In genomic region chr3:26332400-26333238, GRCm38 (mm10) we compare ENCODE assay signal across 8 mouse cellular contexts. TPM values are rescaled to one million over a fixed set of nuclear protein-coding genes. Genes with fewer than 3 reads are reported as not detected.
DNase-seq lines count a peak whose midpoint lies in the region; ATAC-seq and TF ChIP-seq lines count a peak whose summit lies in the region.

Gene Nlgn1, minus strand, starts transcription at chr3:26332460.

- TF ChIP-seq POLR2A in olfactory bulb, adult 2 months (IDR thresholded peaks at IDR 0.05; ENCODE audit: insufficient read depth, low read depth, low read length): no peak

- H3K9ac ChIP-seq in liver, embryonic 11.5 days (ENCODE audit: low read depth, low read length): no peak within 1 kb of the TSS
- H3K9ac ChIP-seq in forebrain, embryonic 15.5 days (replicated peaks): peak within 1 kb of the TSS; percentile 84

- H3K9me3 ChIP-seq in liver, embryonic 11.5 days (ENCODE audit: control insufficient read depth, low read length): no peaks in the 10 kb centered on the region
- no peaks in the 10 kb centered on the region for H3K9me3 ChIP-seq in forebrain, embryonic 15.5 days

- DNase-seq in liver, embryonic 11.5 days (ENCODE audit: low spot score): no peak
- no peak for DNase-seq in liver
- peak; percentile 17 to 21 for DNase-seq in left cerebral cortex, postnatal 36 days (ENCODE audit: low spot score in 2 of 2)
- DNase-seq in ovary, adult 18-20 months (ENCODE audit: low spot score): no peak
- DNase-seq in right cerebral cortex, postnatal 36 days (ENCODE audit: low spot score in 2 of 2): no peak
- no peak for DNase-seq in spleen, postnatal 10 days (ENCODE audit: low spot score in 2 of 2)

- H3K36me3 ChIP-seq in liver, embryonic 11.5 days (ENCODE audit: control insufficient read depth, insufficient read depth, low read length): no peaks in the 10 kb centered on the region
- no peaks in the 10 kb centered on the region for H3K36me3 ChIP-seq in forebrain, embryonic 15.5 days

- H3K4me3 ChIP-seq in liver, embryonic 11.5 days (ENCODE audit: low read depth, low read length): peak within 1 kb of the TSS; percentile 48
- peak within 1 kb of the TSS; percentile 68 for H3K4me3 ChIP-seq in forebrain, embryonic 15.5 days
- peak within 1 kb of the TSS; percentile 57 for H3K4me3 ChIP-seq in olfactory bulb, adult 2 months (ENCODE audit: insufficient read depth, low read depth, low read length)

- no peak within 1 kb of the TSS for H3K27ac ChIP-seq in liver, embryonic 11.5 days (ENCODE audit: low read depth, low read length)
- peak within 1 kb of the TSS; percentile 84 for H3K27ac ChIP-seq in forebrain, embryonic 15.5 days (replicated peaks)
- H3K27ac ChIP-seq in olfactory bulb, adult 2 months (ENCODE audit: insufficient read depth, low read depth, low read length): peak within 1 kb of the TSS; percentile 67

- TF ChIP-seq CTCF in olfactory bulb, adult 2 months (IDR thresholded peaks at IDR 0.05; ENCODE audit: insufficient read depth, low read depth, low read length): no peak

- ATAC-seq in liver, embryonic 11.5 days (replicated peaks; ENCODE audit: low FRiP score): no peak
- 0 out of 2 replicates have a peak, but pooled peaks have one; percentile 6 for ATAC-seq in forebrain, embryonic 15.5 days (replicated peaks)

- intact Hi-C loops in left cerebral cortex, postnatal 36 days (cut with DNase I): loop anchor here (5.0 to 10.0 kb wide), 3 partner anchors 180 to 502 kb away; no protein-coding TSS in a partner anchor

- H3K4me2 ChIP-seq in liver, embryonic 11.5 days: peak within 1 kb of the TSS; percentile 66
- peak within 1 kb of the TSS; percentile 81 for H3K4me2 ChIP-seq in forebrain, embryonic 15.5 days (replicated peaks)

- no peaks in the 10 kb centered on the region for H3K4me1 ChIP-seq in liver, embryonic 11.5 days (replicated peaks; ENCODE audit: control insufficient read depth, insufficient read depth, low read length)
- peaks cover 14% of the 10 kb centered on the region for H3K4me1 ChIP-seq in forebrain, embryonic 15.5 days
- H3K4me1 ChIP-seq in olfactory bulb, adult 2 months (ENCODE audit: control insufficient read depth, insufficient read depth, low read length): 0 out of 2 replicates have a peak, but pooled peaks cover 3% of the 10 kb centered on the region

- 4% methylated on average over 14 of the region's 14 CpGs for WGBS in liver, embryonic 11.5 days
- under 1% methylated on average over 14 of the region's 14 CpGs for WGBS in forebrain, embryonic 15.5 days
- WGBS in olfactory bulb, adult 2 months: 2% methylated on average over 14 of the region's 14 CpGs

- peaks cover 46% of the 10 kb centered on the region for H3K27me3 ChIP-seq in liver, embryonic 11.5 days (replicated peaks; ENCODE audit: control insufficient read depth, insufficient read depth, low read length)
- no peaks in the 10 kb centered on the region for H3K27me3 ChIP-seq in forebrain, embryonic 15.5 days

RNA-seq across cellular contexts. Expression of gene Nlgn1, which starts in this region (rescaled TPM):
- 0.05 and 0.11 TPM in 2 replicates for polyA plus RNA-seq in liver, embryonic 11.5 days (2014; fragmentation: Nextera tagmentation; extraction: Ambion mirVana)
- 21.8 and 26.1 TPM in 2 replicates for polyA plus RNA-seq in forebrain, embryonic 15.5 days (2015; fragmentation: Nextera tagmentation; extraction: Ambion mirVana)
- 100 to 1,000 TPM; 101 to 106 TPM for total RNA-seq in left cerebral cortex, postnatal 36 days (2021)
- polyA plus RNA-seq in olfactory bulb, adult 2 months (2012; ENCODE audit: insufficient read depth, insufficient read length, low replicate concordance, missing spikeins): not detected in 2 replicates

Comparison
In these comparisons a context has a peak if more than half of its experiments do, and no peak if none do; other contexts are left out.
1. RNA of gene Nlgn1 (polyA plus RNA-seq): not detected in olfactory bulb, adult 2 months and 21.8 to 26.1 TPM in forebrain, embryonic 15.5 days; 0.05 to 0.11 TPM in liver, embryonic 11.5 days; every median in the first group is over 10 times any median in the second.
2. DNase-seq: peak in left cerebral cortex, postnatal 36 days (2 of 2); none in liver, embryonic 11.5 days (single experiment), liver (single experiment), ovary, adult 18-20 months (single experiment), right cerebral cortex, postnatal 36 days (0 of 2) and spleen, postnatal 10 days (0 of 2).
3. Peak in every context shown above with its lines, with median percentiles within 50 percentile points of each other: H3K4me3 ChIP-seq.